Mouse (Mus musculus): ENCODE measurements around the gene B4galnt2. TPM values are rescaled to one million over a fixed set of nuclear protein-coding genes. Genes with fewer than 3 reads are reported as not detected.

The B4galnt2 gene
- polyA plus RNA-seq, 1 experiment = not detected

DNA sequence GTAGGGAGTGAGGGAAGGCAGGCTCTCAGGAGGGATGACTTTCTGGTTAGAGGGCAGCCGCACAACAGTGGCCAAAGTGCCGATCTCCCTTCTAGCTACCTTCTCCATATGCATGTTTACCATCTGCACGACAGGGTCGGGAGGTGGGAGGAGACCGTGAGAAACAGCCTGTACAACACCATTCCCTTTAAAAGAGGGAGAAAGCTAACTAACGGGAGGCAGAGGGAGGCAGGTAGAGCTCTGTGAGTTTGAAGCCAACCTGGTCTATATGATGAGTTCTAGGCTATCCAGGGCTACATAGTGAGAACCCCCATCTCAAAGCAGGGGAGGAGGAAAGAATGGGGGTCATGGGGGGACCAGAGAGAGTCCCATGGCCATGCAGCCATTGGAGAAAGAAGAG lies 78.9 kb downstream of the B4galnt2 start:
- peaks cover 46% of the 10 kb centered on the region for H3K4me1 ChIP-seq (ENCODE audit: control insufficient read depth, insufficient read depth, low read length)
- no peak for DNase-seq
- TF ChIP-seq CTCF (IDR thresholded peaks at IDR 0.05; ENCODE audit: insufficient read depth, low read length) = no peak
- TF ChIP-seq POLR2A (IDR thresholded peaks at IDR 0.05; ENCODE audit: borderline replicate concordance, extremely low read depth, low read depth, low read length) = no peak
- no peak overlapping the region for H3K4me3 ChIP-seq (replicated peaks; ENCODE audit: extremely low read depth, low read depth, low read length)
- 39% methylated on average over 6 of the region's 6 CpGs for WGBS

DNA sequence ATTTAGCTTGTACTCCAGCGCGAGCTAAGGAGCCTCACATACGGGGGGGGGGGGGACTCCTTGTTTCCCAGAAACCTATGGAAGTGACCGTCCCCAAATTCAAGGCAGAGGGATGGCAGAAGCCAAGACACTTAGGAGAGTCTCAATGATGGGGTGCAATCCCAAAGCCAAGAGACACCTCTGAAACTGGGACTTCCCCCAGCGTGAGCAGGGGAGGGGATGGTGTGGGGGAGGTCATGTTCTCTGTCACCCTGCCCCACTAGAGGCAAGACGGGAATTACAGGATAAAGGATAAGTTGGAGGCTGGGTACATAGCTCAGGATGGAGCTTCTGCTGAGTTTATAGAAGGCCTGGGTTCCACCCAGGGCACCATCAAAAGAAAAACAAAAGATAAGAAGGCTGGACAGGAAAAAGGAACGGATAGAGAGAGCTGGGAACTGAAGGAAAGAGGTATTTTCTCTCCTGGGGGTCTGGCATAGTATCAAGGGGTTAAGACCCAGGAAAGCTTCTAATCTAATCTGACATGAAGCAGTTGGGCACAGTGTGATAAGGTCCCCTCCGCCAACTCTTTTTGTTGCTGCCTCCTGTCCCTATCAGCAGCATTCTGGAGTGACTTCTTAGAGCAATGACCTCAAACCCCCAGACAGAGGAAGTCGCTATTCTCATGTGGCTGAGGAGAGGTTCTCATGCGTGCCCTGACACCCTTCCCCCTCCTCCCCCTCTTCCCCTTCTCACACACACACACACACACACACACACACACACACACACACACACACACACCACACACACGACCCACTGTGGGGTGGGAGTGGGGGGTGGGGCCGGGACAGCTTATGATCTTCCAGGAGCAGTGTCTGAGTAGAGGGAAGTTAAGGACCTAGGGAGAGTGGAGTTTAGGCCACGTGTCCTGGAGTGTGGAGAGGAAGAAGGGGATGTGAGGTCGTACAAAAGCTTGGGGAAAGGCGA lies 79.7 kb downstream of the B4galnt2 start:
- Histone ChIP-seq H3K4me1 (ENCODE audit: control insufficient read depth, insufficient read depth, low read length) (peaks cover 46% of the 10 kb centered on the region), H3K4me3 (replicated peaks; ENCODE audit: extremely low read depth, low read depth, low read length) (no peak overlapping the region)
- 19% methylated on average over 15 of the region's 15 CpGs for WGBS

DNA sequence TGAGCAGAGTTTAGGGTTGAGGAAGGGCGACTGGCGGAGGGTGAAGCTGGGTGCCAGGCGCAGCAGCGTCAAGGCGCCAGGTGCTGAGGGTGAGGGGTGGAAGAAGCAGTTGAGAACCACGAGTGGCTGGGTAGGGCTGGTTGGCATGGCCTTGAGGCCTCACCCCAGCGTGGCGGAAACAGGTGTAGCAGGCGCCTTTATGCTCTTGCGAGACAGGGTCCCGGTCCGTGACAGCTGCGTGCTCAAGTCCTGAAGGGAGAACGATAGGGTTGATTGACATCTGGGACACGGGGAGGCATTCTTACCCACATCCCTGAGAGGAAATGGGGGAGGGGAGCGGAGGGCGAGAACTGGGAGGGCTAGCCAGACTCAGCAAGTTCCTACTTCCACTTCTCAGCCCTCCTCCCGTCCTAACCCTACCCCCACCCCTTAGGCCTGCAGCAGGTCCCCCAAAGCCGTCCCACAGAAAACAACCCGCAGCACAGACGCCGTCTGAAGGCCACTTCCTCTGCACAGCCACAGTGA lies 80.5 kb downstream of the B4galnt2 start:
- 14% methylated on average over 22 of the region's 22 CpGs for WGBS
- no peak overlapping the region for H3K4me3 ChIP-seq (replicated peaks; ENCODE audit: extremely low read depth, low read depth, low read length)
- no peak for DNase-seq
- peaks cover 46% of the 10 kb centered on the region for H3K4me1 ChIP-seq (ENCODE audit: control insufficient read depth, insufficient read depth, low read length)
- TF ChIP-seq POLR2A (IDR thresholded peaks at IDR 0.05; ENCODE audit: borderline replicate concordance, extremely low read depth, low read depth, low read length) (0 out of 2 replicates have a peak, but pooled peaks have one; percentile 16), CTCF (IDR thresholded peaks at IDR 0.05; ENCODE audit: insufficient read depth, low read length) (no peak)

More for the DNA sequence above, 79.7 kb downstream of the B4galnt2 start:
- DNase-seq = no peak
- TF ChIP-seq CTCF (IDR thresholded peaks at IDR 0.05; ENCODE audit: insufficient read depth, low read length) (no peak), POLR2A (IDR thresholded peaks at IDR 0.05; ENCODE audit: borderline replicate concordance, extremely low read depth, low read depth, low read length) (no peak)

DNA sequence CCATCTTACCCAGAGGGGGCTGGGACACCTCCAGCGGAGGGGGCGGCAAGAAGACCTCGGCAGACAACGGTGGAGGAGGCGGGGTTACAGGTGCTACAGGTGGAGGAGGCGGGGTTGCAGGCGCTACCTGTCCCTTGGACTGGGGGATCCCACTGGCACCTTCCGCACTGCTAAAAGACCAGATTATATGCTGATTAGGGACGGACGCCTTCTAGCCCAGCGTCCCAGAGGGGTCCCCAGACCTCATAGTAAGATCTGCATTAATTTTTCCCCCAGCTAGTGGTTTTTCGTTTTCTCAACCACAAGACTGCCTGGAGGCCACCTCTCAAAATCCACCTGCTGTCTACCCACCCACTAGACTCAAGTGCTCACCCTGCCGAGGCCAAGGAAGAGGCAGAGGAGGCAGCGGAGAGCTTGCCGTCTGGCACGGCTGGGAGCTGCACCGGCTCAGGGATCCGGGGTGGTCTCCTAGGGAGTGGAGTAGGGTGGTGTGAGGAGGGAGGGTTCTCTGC lies 81.0 kb downstream of the B4galnt2 start:
- TF ChIP-seq POLR2A (IDR thresholded peaks at IDR 0.05; ENCODE audit: borderline replicate concordance, extremely low read depth, low read depth, low read length) (no peak), CTCF (IDR thresholded peaks at IDR 0.05; ENCODE audit: insufficient read depth, low read length) (no peak)
- no peak for DNase-seq
- Histone ChIP-seq H3K4me3 (replicated peaks; ENCODE audit: extremely low read depth, low read depth, low read length) (no peak overlapping the region), H3K4me1 (ENCODE audit: control insufficient read depth, insufficient read depth, low read length) (peaks cover 46% of the 10 kb centered on the region)
- WGBS = 44% methylated on average over 18 of the region's 18 CpGs

DNA sequence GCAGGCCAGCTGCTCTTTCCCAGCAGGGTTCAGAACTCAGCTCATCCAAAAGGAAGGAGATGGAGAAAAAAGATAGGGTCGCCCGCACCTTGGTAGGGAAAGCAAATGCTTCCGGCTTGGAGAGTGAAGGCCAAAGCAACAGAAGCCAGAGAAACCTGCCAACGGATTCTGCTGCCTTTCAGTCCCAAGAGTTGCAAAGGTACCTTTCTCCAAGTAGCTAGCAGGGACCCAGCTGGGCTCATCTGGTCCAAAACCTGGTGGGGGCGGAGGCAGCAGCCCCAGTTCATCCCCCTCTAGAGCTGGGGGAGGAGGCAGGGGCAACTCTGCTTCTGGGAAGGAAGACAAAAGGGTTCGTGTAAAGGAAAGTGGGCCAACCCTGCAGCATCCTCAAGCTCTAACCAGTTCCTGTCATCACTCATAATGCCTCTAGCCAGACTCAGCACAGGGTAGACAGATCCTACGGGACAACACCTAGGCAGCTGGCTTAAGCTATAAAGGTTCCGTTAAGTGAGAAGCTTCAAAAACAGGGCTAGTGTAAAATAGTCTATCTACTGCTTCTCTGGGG lies 81.6 kb downstream of the B4galnt2 start:
- DNase-seq = no peak
- WGBS = 66% methylated on average over 8 of the region's 8 CpGs
- H3K4me1 ChIP-seq (ENCODE audit: control insufficient read depth, insufficient read depth, low read length) = peaks cover 40% of the 10 kb centered on the region
- TF ChIP-seq POLR2A (IDR thresholded peaks at IDR 0.05; ENCODE audit: borderline replicate concordance, extremely low read depth, low read depth, low read length) (no peak), CTCF (IDR thresholded peaks at IDR 0.05; ENCODE audit: insufficient read depth, low read length) (no peak)
- H3K4me3 ChIP-seq (replicated peaks; ENCODE audit: extremely low read depth, low read depth, low read length) = no peak overlapping the region

DNA sequence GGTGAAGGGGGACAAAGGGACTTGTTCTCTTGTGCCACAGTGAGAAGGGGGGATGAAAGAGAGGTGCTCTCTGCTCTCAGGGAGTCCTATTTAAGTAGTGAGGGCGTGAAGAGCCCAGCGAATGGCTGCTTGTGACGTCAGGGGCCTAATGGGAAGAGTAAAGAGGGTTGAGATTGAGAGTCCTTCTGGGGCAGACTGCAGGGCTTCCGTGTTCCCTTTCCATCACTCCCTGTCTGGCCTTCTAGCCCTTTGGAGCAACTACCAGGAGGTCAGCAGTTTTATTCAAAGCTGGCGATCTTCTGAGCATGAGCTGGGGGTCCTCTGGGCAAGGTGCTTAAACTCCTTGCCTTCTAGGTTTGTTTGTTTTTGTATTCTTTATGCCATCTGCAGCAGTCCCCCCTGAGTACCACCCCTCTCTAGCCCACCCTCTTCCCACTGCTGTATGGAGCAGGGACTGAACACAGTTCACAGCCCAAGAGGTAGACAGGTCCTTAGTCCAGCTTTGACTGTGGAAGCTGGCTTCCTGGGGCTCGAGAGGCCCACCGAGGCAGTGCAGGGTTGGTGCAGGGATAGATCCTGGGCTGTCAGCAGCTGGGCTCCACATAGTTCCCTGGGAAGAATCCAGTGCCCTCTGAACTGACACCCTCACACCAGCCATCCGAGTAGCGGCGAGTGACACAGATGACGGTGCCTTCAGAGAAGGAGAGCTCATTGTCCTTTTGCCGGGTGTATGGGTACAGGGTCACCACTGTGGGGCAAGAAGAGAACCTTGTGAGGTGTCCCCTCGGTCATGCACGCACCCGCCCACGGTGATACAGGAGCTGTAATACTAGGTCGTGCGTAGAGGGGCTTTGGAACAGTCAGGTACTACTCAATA lies 82.3 kb downstream of the B4galnt2 start:
- H3K4me1 ChIP-seq (ENCODE audit: control insufficient read depth, insufficient read depth, low read length) = peaks cover 34% of the 10 kb centered on the region
- 81% methylated on average over 18 of the region's 18 CpGs for WGBS

DNA sequence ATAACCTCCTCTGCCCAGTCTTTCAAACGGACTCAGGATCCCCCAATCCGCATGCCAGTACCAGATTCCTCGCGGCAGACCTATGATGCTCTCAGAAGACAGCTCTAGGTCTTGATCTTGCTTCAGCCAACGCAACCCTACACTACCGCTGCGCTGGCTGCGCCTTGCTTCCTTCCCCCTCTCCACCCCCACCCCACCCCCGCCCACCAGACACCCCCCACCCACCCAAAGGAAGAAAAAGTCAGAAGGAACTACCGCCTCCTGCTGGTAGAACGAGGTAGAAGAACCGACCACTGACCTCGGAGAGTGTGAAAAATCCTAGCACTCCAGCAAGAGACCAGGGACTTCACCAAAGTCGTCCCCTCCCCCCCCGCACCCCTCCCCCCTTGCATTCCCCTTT lies 83.0 kb downstream of the B4galnt2 start:
- peaks cover 28% of the 10 kb centered on the region for H3K4me1 ChIP-seq (ENCODE audit: control insufficient read depth, insufficient read depth, low read length)
- H3K4me3 ChIP-seq (replicated peaks; ENCODE audit: extremely low read depth, low read depth, low read length) = no peak overlapping the region
- TF ChIP-seq POLR2A (IDR thresholded peaks at IDR 0.05; ENCODE audit: borderline replicate concordance, extremely low read depth, low read depth, low read length) (no peak), CTCF (IDR thresholded peaks at IDR 0.05; ENCODE audit: insufficient read depth, low read length) (no peak)
- DNase-seq = no peak
- 33% methylated on average over 15 of the region's 15 CpGs for WGBS

More for the DNA sequence above, 82.3 kb downstream of the B4galnt2 start:
- TF ChIP-seq CTCF (IDR thresholded peaks at IDR 0.05; ENCODE audit: insufficient read depth, low read length) (no peak), POLR2A (IDR thresholded peaks at IDR 0.05; ENCODE audit: borderline replicate concordance, extremely low read depth, low read depth, low read length) (no peak)
- no peak for DNase-seq
- no peak overlapping the region for H3K4me3 ChIP-seq (replicated peaks; ENCODE audit: extremely low read depth, low read depth, low read length)

DNA sequence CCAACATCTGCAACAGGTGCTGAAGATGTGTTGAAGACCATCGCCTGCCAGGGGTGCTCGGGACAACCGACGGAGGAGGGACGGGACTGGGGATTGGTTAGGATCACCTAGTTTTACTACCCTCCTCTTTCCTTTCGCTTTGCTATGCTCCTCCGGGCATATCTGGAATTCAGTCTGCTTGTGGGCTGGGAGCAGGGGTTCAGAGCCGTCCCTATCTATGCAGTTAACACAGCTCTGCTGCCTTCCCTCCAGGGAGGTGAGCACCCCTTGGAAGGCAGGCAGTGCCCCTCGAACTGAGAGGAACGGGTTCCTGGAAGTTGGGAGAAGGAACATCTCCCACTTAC lies 83.4 kb downstream of the B4galnt2 start:
- 52% methylated on average over 10 of the region's 10 CpGs for WGBS
- TF ChIP-seq CTCF (IDR thresholded peaks at IDR 0.05; ENCODE audit: insufficient read depth, low read length) (no peak), POLR2A (IDR thresholded peaks at IDR 0.05; ENCODE audit: borderline replicate concordance, extremely low read depth, low read depth, low read length) (no peak)
- Histone ChIP-seq H3K4me3 (replicated peaks; ENCODE audit: extremely low read depth, low read depth, low read length) (no peak overlapping the region), H3K4me1 (ENCODE audit: control insufficient read depth, insufficient read depth, low read length) (peaks cover 25% of the 10 kb centered on the region)
- DNase-seq = no peak

All from lung, adult 2 months (tissue).